Mouse (Mus musculus) T-cell, adult 2 months (primary cell): ENCODE data around the gene Tifab.
A peak's percentile ranks its signal among the peaks of the same experiment; 100 is the strongest.

Source experiments
- DNase-seq: peaks from one replicate; pipeline ENCODE4 v3.0.0; 2022; ENCODE audit warnings: low spot score

The Tifab gene

GRCm38 (mm10) chr13:56175848-56176247, 2.8 kb downstream of the Tifab start:
- no peak for DNase-seq

- DNase-seq: no peak
Measured at GRCm38 (mm10) chr13:56172901-56173545, 5.7 kb downstream of the Tifab start.

GRCm38 (mm10) chr13:56172106-56172505, 6.6 kb downstream of the Tifab start:
- DNase-seq: no peak

GRCm38 (mm10) chr13:56168403-56168781, 10.3 kb downstream of the Tifab start:
- no peak for DNase-seq

- DNase-seq: peak; percentile 26
Measured at GRCm38 (mm10) chr13:56167446-56168402, 11.0 kb downstream of the Tifab start.

GRCm38 (mm10) chr13:56165561-56165960, 13.1 kb downstream of the Tifab start:
- DNase-seq: no peak

- DNase-seq: no peak
Measured at GRCm38 (mm10) chr13:56164372-56164771, 14.3 kb downstream of the Tifab start.

- DNase-seq: no peak
Measured at GRCm38 (mm10) chr13:56163751-56164150, 14.9 kb downstream of the Tifab start.

- no peak for DNase-seq
Measured at GRCm38 (mm10) chr13:56162859-56163258, 15.8 kb downstream of the Tifab start.

GRCm38 (mm10) chr13:56159614-56160363, 18.9 kb downstream of the Tifab start:
- no peak for DNase-seq

GRCm38 (mm10) chr13:56159016-56159601, 19.6 kb downstream of the Tifab start:
- peak; percentile 17 for DNase-seq

- no peak for DNase-seq
Measured at GRCm38 (mm10) chr13:56155671-56156070, 23.0 kb downstream of the Tifab start.

- DNase-seq: no peak
Measured at GRCm38 (mm10) chr13:56155048-56155447, 23.6 kb downstream of the Tifab start.

- DNase-seq: no peak
Measured at GRCm38 (mm10) chr13:56152773-56153460, 25.8 kb downstream of the Tifab start.

- peak; percentile 69 for DNase-seq
Measured at GRCm38 (mm10) chr13:56151404-56152226, 27.1 kb downstream of the Tifab start.

- DNase-seq: peak; percentile 54
Measured at GRCm38 (mm10) chr13:56145523-56145922, 33.2 kb downstream of the Tifab start.

GRCm38 (mm10) chr13:56144021-56144420, 34.7 kb downstream of the Tifab start:
- no peak for DNase-seq

- no peak for DNase-seq
Measured at GRCm38 (mm10) chr13:56143151-56143513, 35.6 kb downstream of the Tifab start.

- no peak for DNase-seq
Measured at GRCm38 (mm10) chr13:56142382-56143150, 36.1 kb downstream of the Tifab start.
